Mouse (Mus musculus): Measurements from ENCODE around the gene Fbxw21.

Gene Fbxw21

GRCm38 (mm10) chr9:109111591-109111990 is 50.2 kb downstream of the Fbxw21 start:
- no peak for DNase-seq (ENCODE audit: low spot score in 2 of 2)

- peak in 1 of 2 experiments; percentile 14 for DNase-seq (ENCODE audit: low spot score in 2 of 2)
These were observed 50.7 kb downstream of the Fbxw21 start for GRCm38 (mm10) chr9:109111101-109111500.

DNA sequence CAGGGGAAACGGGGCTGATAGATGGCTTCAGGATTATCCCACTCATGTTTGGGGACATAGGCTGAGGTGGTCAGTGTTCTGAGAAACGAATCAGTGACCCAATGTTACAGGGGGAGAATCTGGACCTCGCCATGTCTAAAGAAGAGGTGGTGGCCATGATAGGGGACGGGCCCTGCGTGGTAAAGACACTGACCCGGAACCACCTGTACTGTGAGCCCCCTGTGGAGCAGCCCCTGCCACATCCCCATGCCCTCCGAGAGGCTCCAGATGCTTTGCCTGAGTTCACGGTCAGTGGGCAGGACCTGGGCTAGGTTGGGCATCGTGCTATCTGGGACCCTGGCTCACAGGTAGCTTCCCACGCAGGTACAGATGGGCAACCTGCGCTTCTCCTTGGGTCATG is 51.6 kb downstream of the Fbxw21 start:
- peak in 1 of 2 experiments; percentile 10 for DNase-seq (ENCODE audit: low spot score in 2 of 2)

- DNase-seq (ENCODE audit: low spot score in 2 of 2), result no peak
These were observed 54.5 kb downstream of the Fbxw21 start for GRCm38 (mm10) chr9:109107341-109107740.

DNA sequence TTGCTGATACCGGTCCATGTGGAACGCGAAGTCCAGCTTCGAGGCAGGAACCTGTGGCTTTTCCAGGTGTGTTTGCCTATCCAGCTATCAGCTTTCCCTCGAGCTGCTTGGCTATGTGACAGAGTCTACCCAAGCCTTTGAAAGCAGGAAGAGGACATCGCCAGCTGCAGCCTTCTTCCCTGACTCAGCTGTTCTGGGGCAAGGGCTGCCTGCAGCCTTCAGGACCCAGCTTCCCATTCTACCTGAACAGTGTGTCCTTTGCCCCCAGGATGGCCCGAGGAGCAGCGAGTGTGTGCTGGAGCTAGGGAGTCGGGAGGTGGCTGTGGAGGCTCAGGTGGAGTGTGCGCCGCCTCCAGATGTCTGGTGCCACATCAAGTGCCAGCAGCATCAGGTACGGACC is 56.2 kb downstream of the Fbxw21 start:
- DNase-seq (ENCODE audit: low spot score in 2 of 2), result no peak

- peak; percentile 72 to 74 for DNase-seq (ENCODE audit: low spot score in 2 of 2)
These were observed 56.8 kb downstream of the Fbxw21 start for GRCm38 (mm10) chr9:109105011-109105410.

DNA sequence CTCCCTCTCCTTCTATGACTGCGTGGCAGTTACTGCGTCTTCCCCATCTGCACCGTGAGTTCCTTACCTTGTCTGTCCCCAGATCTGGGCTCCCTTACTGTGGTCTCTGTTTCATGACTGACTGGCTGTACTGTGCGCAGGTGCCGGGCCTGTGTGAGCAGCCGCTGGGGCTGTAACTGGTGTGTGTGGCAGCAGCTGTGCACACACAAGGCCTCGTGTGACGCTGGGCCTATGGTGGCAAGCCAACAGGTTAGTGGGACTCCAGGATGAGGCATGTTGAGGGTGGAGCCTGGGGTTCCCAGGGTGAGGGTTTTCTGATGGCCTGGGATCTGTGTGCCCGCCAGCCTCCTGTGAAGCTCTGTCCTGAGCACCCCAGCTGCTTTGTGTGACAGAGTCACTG is 57.8 kb downstream of the Fbxw21 start:
- DNase-seq (ENCODE audit: low spot score in 2 of 2), result no peak

GRCm38 (mm10) chr9:109103250-109103649 is 58.6 kb downstream of the Fbxw21 start:
- no peak for DNase-seq (ENCODE audit: low spot score in 2 of 2)

GRCm38 (mm10) chr9:109102541-109102940 is 59.3 kb downstream of the Fbxw21 start:
- no peak for DNase-seq (ENCODE audit: low spot score in 2 of 2)

- DNase-seq (ENCODE audit: low spot score in 2 of 2), result no peak
These were observed 59.9 kb downstream of the Fbxw21 start for GRCm38 (mm10) chr9:109101933-109102445.

DNA sequence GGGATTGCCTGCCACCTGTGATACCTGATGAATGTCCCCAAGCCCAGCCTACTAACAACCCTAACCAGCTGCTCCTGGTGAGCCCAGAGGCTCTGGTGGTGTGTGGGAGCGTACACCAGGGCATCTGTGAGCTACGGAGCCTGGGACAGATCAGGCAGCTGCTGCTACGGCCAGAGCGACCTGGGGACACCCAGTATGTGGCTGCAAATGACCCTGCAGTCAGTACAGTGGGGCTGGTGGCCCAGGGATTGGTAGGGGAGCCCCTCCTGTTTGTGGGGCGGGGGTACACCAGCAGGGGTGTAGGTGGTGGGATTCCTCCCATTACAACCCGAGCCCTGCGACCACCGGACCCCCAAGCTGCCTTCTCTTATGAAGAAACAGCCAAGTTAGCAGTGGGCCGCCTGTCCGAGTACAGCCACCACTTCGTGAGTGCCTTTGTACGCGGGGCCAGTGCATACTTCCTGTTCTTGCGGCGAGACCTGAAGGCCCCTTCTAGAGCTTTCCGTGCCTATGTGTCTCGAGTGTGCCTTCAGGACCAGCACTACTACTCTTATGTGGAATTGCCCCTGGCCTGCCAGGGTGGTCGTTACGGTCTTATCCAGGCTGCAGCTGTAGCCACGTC is 61.4 kb downstream of the Fbxw21 start:
- no peak for DNase-seq (ENCODE audit: low spot score in 2 of 2)

DNA sequence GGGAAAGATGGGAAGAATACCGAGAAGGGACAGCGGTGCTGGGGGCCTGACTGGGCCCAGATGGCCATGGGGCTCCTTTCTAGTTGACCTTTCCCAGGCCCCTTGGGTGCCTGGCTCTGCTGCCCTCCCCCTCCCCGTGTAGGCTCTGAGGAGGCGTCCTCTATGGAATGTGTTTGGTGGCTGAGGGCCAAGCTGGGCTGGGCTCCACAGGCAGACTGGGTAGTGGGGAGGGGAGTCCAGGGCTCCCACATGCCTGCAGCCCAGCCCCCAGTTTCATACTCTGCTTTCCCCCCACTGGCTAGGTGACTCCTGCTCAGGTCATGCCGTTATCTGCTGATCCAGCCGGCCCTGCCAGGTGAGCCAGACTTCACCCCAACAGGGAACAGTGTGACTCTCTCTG is 62.9 kb downstream of the Fbxw21 start:
- DNase-seq (ENCODE audit: low spot score in 2 of 2), result peak; percentile 80 to 84

DNA sequence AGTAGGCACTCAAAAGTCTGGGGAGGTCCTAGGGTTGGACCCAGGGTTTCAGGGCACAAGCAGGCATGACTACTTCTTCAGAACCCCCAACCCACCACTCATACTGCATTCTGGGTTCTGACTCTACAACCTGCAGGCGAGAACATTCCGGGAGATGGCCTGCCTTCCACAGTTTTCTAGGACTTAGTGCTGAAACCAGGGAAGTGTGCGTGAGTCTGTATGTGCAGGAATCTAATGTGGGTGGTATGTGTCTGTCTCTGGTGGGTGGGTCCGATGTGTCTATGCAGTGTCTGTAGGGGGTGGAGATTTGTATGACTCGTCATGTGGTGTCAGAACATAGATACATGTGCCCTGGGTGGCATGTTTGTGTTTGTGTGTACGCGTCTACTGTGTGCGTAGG is 63.5 kb downstream of the Fbxw21 start:
- DNase-seq (ENCODE audit: low spot score in 2 of 2), result no peak

DNA sequence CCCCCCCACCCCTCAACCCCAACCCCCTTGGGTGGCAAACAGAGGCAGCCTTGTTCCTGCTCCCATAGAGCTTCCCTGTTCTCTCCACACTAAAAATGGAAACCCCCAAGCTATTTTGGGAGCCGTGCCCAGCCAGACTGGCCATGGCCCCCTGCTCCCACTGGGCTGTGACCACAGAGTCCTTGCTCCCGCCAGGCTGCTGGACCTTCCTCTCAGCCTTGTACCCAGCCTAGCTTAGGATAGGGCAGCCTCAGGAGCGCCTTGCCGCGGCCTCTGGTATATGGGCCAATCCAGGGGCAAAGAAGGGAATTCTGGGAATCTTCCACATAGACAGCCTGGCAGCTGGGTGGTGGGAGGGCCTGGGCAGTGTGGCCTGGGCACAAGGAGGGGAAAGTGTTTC is 64.0 kb downstream of the Fbxw21 start:
- DNase-seq (ENCODE audit: low spot score in 2 of 2), result peak; percentile 89

- no peak for DNase-seq (ENCODE audit: low spot score in 2 of 2)
These were observed 64.5 kb downstream of the Fbxw21 start for GRCm38 (mm10) chr9:109097291-109097690.

DNA sequence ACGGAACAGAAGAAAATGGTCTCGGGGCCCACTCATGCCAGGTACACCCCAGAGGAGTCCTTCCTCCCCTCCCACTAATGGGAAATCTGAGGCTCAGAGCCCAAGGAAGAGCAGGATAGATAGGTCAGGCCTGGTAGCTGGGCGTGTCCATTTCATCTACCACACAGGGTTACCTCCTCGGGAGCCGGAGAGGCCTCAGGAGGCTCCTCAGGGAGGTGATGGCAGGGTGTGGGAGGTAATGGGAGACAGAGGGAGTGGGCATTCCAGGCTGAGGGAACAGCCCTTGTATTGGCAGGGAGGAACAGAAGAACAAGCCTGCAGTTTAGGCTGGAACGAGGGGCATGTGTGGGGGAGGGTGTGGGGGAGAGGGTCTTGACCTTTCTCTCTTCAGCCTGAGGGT is 65.0 kb downstream of the Fbxw21 start:
- DNase-seq (ENCODE audit: low spot score in 2 of 2), result no peak

GRCm38 (mm10) chr9:109096251-109096661 is 65.6 kb downstream of the Fbxw21 start:
- DNase-seq (ENCODE audit: low spot score in 2 of 2), result peak; percentile 63 to 64

- peak; percentile 86 to 89 for DNase-seq (ENCODE audit: low spot score in 2 of 2)
These were observed 66.5 kb downstream of the Fbxw21 start, which contains the start of gene Plxnb1 for GRCm38 (mm10) chr9:109095137-109095982. Plxnb1 (plus strand) TSS chr9:109095389.

DNA sequence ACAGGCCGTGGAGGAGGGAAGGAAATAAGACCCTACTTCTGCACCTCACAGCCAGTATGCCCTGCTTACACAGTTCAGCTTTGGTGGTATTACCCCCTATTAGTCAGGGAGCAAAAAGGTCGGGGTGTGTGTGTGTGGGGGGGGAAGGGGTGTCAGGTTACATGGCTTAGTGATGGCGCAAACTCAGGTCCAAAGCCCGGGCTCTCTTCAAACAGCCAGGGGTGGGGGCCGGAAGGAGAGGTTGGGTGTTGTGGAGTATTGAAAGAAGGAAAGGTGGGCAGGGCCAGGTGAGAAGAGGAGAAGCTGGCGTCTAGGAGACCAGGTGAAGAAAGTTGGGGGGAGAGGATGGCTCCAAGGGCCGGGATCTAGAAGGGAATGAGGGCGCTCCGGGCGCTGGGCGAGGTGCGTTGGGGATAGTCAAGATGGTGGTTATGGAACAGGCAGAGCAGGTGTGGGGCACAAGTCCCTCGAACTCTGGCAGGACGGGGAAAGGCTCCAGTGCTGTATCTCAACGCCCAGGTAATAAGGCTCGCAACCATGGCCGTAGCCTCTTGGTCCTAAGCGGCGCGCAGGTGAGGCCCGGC is 67.2 kb downstream of the Fbxw21 start:
- no peak for DNase-seq (ENCODE audit: low spot score in 2 of 2)

DNA sequence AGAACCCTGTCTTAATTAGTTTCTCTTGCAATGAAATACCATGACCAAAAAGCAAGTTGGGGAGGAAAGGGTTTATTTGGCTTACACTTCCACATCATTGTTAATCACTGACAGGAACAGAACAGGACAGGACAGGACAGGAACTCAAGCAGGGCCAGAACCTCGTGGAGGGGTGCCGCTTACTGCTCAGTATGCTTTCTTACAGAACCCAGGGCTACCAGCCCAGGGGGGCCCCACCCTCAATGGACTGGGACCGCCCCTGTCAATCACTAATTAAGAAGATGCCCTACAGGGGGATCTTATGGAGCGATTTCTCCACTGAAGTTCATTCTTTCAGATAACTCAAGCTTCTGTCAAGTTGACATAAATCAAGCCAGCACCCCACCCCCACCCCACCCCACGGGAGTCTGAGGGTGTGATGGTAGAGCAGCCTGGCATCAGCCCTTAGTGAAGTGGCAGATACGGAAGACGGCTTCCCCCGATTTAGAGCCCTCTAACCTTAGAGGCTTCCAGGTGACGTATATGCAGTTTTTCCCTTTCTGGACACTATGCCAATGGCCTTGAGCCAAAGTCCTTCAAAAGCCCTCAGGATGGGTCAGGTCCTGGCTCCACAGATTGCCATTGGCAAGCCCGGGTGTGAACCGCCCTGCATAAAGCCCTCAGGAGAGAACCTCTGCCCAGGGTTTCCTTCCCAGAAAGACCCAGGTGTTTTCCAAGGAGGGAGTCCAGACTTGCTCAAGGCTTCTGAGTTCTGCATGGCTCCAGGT is 67.9 kb downstream of the Fbxw21 start:
- DNase-seq (ENCODE audit: low spot score in 2 of 2), result no peak

- DNase-seq (ENCODE audit: low spot score in 2 of 2), result no peak
These were observed 69.0 kb downstream of the Fbxw21 start for GRCm38 (mm10) chr9:109092799-109093198.

DNA sequence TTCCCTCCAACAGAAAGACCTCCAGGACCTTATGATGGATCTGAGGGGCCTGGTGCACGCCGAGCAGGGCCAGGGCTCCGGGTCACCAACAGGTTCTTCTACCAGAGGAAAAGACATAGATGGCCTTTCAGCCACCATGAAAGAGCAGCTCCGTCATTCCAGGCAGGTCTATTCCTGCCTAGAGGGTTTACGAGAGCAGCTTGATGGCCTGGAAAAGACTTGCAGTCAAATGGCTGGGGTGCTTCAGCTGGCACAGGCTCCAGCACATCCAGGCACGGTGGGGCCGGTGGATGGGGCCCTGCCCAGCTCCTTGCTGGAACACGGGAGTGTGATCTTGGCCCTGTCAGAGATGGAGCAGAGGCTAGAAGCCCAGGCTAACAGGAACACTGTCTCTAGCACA is 70.0 kb downstream of the Fbxw21 start:
- no peak for DNase-seq (ENCODE audit: low spot score in 2 of 2)
